Mouse (Mus musculus) adrenal gland, postnatal 10 days (tissue): Measurements from ENCODE around the gene Sycp1. TPM values are rescaled to one million over a fixed set of nuclear protein-coding genes. Genes with fewer than 3 reads are reported as not detected.

Experiments
- DNase-seq: peaks from one replicate; pipeline ENCODE4 v3.0.0; 2021; ENCODE audit warnings: mixed read lengths
- long read RNA-seq, 2 experiments: library from polyadenylated mRNA; stranded (forward); transcript quantifications; one replicate each; pipeline ENCODE4 v2.0.0; 2021
- total RNA-seq, 2 experiments: library from RNA; stranded (reverse); gene quantifications; 2 replicates each; pipeline ENCODE4 v1.2.3; 2021

Gene Sycp1
- not detected for total RNA-seq
- long read RNA-seq, experiment 1, result 0 reads
- long read RNA-seq, experiment 2, result 0 reads

- no peak for DNase-seq
These were observed at the start of gene Sycp1 for GRCm38 (mm10) chr3:102935451-102936354. TSS of gene Sycp1 (minus strand) at chr3:102936100.

GRCm38 (mm10) chr3:102980349-102980736, 44.4 kb upstream of the Sycp1 start:
- no peak for DNase-seq

GRCm38 (mm10) chr3:102979550-102980348, 43.8 kb upstream of the Sycp1 start:
- no peak for DNase-seq

- DNase-seq, result no peak
These were observed 41.0 kb upstream of the Sycp1 start for GRCm38 (mm10) chr3:102976906-102977305.

GRCm38 (mm10) chr3:102970508-102970907, 34.6 kb upstream of the Sycp1 start:
- DNase-seq, result no peak

GRCm38 (mm10) chr3:102970067-102970466, 34.2 kb upstream of the Sycp1 start:
- DNase-seq, result no peak

- DNase-seq, result no peak
These were observed 28.1 kb upstream of the Sycp1 start, which contains the start of gene Nr1h5 for GRCm38 (mm10) chr3:102964033-102964432. TSS of gene Nr1h5 (minus strand) at chr3:102964133.

GRCm38 (mm10) chr3:102955596-102955995, 19.7 kb upstream of the Sycp1 start:
- no peak for DNase-seq

- no peak for DNase-seq
These were observed 19.2 kb upstream of the Sycp1 start for GRCm38 (mm10) chr3:102955143-102955542.

- DNase-seq, result no peak
These were observed 18.6 kb upstream of the Sycp1 start for GRCm38 (mm10) chr3:102954476-102954875.

GRCm38 (mm10) chr3:102946861-102947260, 11.0 kb upstream of the Sycp1 start:
- DNase-seq, result no peak

- DNase-seq, result no peak
These were observed 10.4 kb upstream of the Sycp1 start for GRCm38 (mm10) chr3:102946312-102946711.

- no peak for DNase-seq
These were observed 2.2 kb upstream of the Sycp1 start for GRCm38 (mm10) chr3:102938100-102938499.

- no peak for DNase-seq
These were observed 36.8 kb downstream of the Sycp1 start for GRCm38 (mm10) chr3:102899136-102899535.

GRCm38 (mm10) chr3:102880529-102880928, 55.4 kb downstream of the Sycp1 start:
- DNase-seq, result no peak

- DNase-seq, result no peak
These were observed 87.2 kb downstream of the Sycp1 start for GRCm38 (mm10) chr3:102848661-102849060.

GRCm38 (mm10) chr3:102842386-102842785, 93.5 kb downstream of the Sycp1 start:
- DNase-seq, result no peak

GRCm38 (mm10) chr3:102803937-102804336, 132.0 kb downstream of the Sycp1 start:
- DNase-seq, result peak; percentile 85

GRCm38 (mm10) chr3:102787369-102787768, 148.5 kb downstream of the Sycp1 start:
- DNase-seq, result no peak

GRCm38 (mm10) chr3:102782618-102783017, 153.3 kb downstream of the Sycp1 start, which contains the start of gene Tshb:
TSS of gene Tshb (minus strand) at chr3:102782718.
- DNase-seq, result no peak

GRCm38 (mm10) chr3:102773018-102773417, 162.9 kb downstream of the Sycp1 start:
- DNase-seq, result no peak
